Mouse (Mus musculus): ENCODE measurements around the gene Tmem156. TPM values are rescaled to one million over a fixed set of nuclear protein-coding genes. Genes with fewer than 3 reads are reported as not detected.

Gene Tmem156
- polyA plus RNA-seq, 1 experiment from 2014 or later: not detected

DNA sequence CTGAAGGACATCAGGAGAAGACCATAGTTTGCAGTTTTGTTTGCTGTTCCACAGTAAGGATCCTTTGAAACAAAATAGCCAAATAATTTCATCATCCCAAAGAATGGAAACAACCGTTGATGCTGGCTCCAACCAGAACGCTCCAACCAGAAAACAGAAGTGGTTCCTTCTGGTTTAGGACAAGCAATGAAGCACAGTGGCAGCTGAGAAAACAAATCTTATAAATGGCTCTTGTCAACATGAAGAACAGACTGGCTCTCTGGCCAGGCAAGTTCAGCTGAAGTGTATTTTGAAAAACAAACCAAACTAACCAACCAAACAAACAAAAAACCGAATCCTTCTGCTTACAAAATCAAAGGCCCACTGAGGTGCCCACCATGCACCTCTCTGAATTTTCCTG, 2.2 kb downstream of the Tmem156 start:
- Histone ChIP-seq H3K9me3 (ENCODE audit: control insufficient read depth, low read length) (no peaks in the 10 kb centered on the region), H3K27ac (ENCODE audit: low read depth, low read length) (no peak overlapping the region), H3K4me1 (ENCODE audit: control insufficient read depth, insufficient read depth, low read length) (no peaks in the 10 kb centered on the region), H3K4me3 (ENCODE audit: low read depth, low read length) (no peak overlapping the region), H3K27me3 (ENCODE audit: control insufficient read depth, insufficient read depth, low read length) (no peaks in the 10 kb centered on the region), H3K9ac (replicated peaks; ENCODE audit: low read depth, low read length) (no peak overlapping the region), H3K36me3 (ENCODE audit: control insufficient read depth, insufficient read depth, low read length) (no peaks in the 10 kb centered on the region), H3K4me2 (ENCODE audit: low read depth, low read length) (no peak overlapping the region)
- 83% methylated on average over 3 of the region's 3 CpGs for WGBS
- ATAC-seq (ENCODE audit: low read depth): no peak

DNA sequence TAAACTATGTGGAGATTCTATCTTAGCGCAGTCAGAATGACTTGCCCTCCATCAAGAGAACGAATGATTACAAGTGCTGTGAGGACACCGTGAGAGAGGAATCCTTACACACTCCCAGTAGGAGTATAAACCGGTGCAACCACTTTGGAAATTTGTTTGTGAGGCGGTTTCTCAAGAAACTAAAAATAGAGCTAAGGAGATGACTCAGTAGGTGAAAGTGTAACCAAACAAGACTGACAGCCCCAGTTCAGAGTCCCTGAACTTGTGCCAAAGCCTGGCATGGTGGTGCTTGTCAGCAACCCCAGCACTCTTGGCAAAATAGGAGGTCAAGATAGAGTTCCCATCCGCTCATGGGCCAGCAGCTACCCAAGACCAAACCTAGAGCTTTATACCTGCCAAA, 5.4 kb downstream of the Tmem156 start:
- Histone ChIP-seq H3K27me3 (ENCODE audit: control insufficient read depth, insufficient read depth, low read length) (no peaks in the 10 kb centered on the region), H3K9ac (replicated peaks; ENCODE audit: low read depth, low read length) (no peak overlapping the region), H3K4me2 (ENCODE audit: low read depth, low read length) (no peak overlapping the region), H3K4me1 (ENCODE audit: control insufficient read depth, insufficient read depth, low read length) (no peaks in the 10 kb centered on the region), H3K4me3 (ENCODE audit: low read depth, low read length) (no peak overlapping the region), H3K36me3 (ENCODE audit: control insufficient read depth, insufficient read depth, low read length) (no peaks in the 10 kb centered on the region), H3K9me3 (ENCODE audit: control insufficient read depth, low read length) (no peaks in the 10 kb centered on the region), H3K27ac (ENCODE audit: low read depth, low read length) (no peak overlapping the region)
- WGBS: 84% methylated on average over 6 of the region's 6 CpGs
- no peak for ATAC-seq (ENCODE audit: low read depth)

DNA sequence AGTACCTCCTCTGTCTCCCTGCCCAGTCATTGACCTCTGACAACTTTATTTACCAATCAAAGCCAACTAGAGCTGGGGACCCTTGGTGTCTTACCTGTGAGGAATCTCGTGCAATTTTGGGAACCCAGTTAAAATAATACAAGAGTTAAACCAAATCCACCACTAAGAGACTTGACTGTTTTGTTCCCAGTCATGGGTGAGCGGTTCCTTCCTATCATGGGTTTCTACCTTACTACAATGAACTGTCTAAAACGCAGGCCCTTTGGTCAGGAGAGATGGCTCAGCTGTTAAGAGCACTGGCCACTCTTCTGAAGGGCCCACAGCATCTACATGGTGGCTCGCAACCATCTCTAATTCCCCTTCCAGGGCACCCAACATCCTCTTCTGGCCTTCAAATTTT, 10.1 kb downstream of the Tmem156 start:
- Histone ChIP-seq H3K27ac (ENCODE audit: low read depth, low read length) (no peak overlapping the region), H3K9me3 (ENCODE audit: control insufficient read depth, low read length) (no peaks in the 10 kb centered on the region), H3K9ac (replicated peaks; ENCODE audit: low read depth, low read length) (no peak overlapping the region), H3K4me3 (ENCODE audit: low read depth, low read length) (no peak overlapping the region), H3K4me1 (ENCODE audit: control insufficient read depth, insufficient read depth, low read length) (no peaks in the 10 kb centered on the region), H3K27me3 (ENCODE audit: control insufficient read depth, insufficient read depth, low read length) (no peaks in the 10 kb centered on the region), H3K36me3 (ENCODE audit: control insufficient read depth, insufficient read depth, low read length) (no peaks in the 10 kb centered on the region), H3K4me2 (ENCODE audit: low read depth, low read length) (no peak overlapping the region)
- WGBS: 90% methylated on average over 4 of the region's 4 CpGs
- no peak for ATAC-seq (ENCODE audit: low read depth)

DNA sequence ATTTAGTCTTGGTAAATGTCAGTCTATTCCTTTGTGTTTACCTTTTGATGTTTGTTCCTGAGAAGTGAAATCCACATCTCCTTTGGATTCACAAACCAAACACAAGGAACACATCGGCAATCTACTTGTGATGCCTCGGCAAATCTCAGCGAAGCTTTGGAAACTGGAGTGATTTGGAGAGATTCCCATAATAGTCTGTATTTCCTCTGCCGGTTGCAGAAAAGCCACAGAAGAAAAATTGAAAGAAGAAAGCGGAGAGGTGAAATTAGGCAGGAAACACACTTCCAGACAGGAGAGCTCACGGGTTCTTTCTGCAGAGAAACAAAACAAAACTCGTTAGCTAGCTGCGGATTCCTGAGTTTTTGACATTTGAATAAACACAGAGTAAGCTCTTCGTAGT, 12.1 kb downstream of the Tmem156 start:
- no peak overlapping the region for H3K9ac ChIP-seq (replicated peaks; ENCODE audit: low read depth, low read length)
- H3K9me3 ChIP-seq (ENCODE audit: control insufficient read depth, low read length): no peaks in the 10 kb centered on the region
- 77% methylated on average over 9 of the region's 9 CpGs for WGBS
- H3K27me3 ChIP-seq (ENCODE audit: control insufficient read depth, insufficient read depth, low read length): no peaks in the 10 kb centered on the region
- no peak overlapping the region for H3K4me2 ChIP-seq (ENCODE audit: low read depth, low read length)
- no peaks in the 10 kb centered on the region for H3K36me3 ChIP-seq (ENCODE audit: control insufficient read depth, insufficient read depth, low read length)
- no peak for ATAC-seq (ENCODE audit: low read depth)
- H3K4me3 ChIP-seq (ENCODE audit: low read depth, low read length): no peak overlapping the region
- H3K4me1 ChIP-seq (ENCODE audit: control insufficient read depth, insufficient read depth, low read length): no peaks in the 10 kb centered on the region
- H3K27ac ChIP-seq (ENCODE audit: low read depth, low read length): no peak overlapping the region

DNA sequence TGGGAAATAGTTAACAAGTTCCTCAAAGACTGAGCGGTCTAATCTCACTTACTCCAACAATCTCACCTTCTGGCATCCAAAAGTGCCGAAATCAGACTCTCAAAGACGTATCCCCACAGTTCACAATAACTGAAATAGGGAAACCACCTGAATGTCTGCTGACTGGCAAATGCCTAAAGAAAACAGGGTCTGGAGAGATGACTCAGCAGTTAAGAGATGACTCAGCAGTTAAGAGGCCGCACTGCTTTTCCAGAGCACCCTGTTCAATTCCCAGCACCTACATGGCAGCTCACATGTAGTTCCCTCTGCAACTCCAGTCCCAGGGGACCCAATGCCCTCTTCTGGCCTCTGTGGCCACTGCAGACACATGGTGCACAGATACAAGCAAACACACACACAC, 13.9 kb downstream of the Tmem156 start:
- Histone ChIP-seq H3K4me3 (ENCODE audit: low read depth, low read length) (no peak overlapping the region), H3K27ac (ENCODE audit: low read depth, low read length) (no peak overlapping the region), H3K9me3 (ENCODE audit: control insufficient read depth, low read length) (no peaks in the 10 kb centered on the region), H3K27me3 (ENCODE audit: control insufficient read depth, insufficient read depth, low read length) (no peaks in the 10 kb centered on the region), H3K4me1 (ENCODE audit: control insufficient read depth, insufficient read depth, low read length) (no peaks in the 10 kb centered on the region), H3K36me3 (ENCODE audit: control insufficient read depth, insufficient read depth, low read length) (no peaks in the 10 kb centered on the region), H3K9ac (replicated peaks; ENCODE audit: low read depth, low read length) (no peak overlapping the region), H3K4me2 (ENCODE audit: low read depth, low read length) (no peak overlapping the region)
- ATAC-seq (ENCODE audit: low read depth): no peak
- WGBS: 98% methylated on average over 4 of the region's 4 CpGs

DNA sequence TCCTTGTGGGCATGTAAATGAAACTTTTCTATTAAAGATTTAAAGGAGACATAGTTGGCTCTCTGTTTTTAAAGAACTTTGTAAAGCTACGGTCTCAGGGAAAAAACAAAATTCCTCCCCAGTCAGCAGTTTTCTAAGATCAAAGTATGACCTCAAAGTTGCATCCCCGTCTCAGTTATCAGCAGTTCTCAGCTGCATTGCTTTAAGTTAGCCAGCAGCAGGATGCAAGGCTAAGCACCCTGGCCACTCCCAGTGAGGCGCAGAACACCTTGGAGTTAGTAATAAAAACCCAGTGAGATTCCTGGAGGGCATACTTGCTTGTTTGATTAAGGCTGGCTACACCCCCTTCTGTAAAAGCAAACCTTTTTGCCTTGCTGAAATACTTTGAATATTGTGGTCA, 15.2 kb downstream of the Tmem156 start:
- H3K4me2 ChIP-seq (ENCODE audit: low read depth, low read length): no peak overlapping the region
- WGBS: 50% methylated on average over 3 of the region's 3 CpGs
- no peak for ATAC-seq (ENCODE audit: low read depth)
- no peaks in the 10 kb centered on the region for H3K9me3 ChIP-seq (ENCODE audit: control insufficient read depth, low read length)
- H3K27me3 ChIP-seq (ENCODE audit: control insufficient read depth, insufficient read depth, low read length): no peaks in the 10 kb centered on the region
- no peak overlapping the region for H3K27ac ChIP-seq (ENCODE audit: low read depth, low read length)
- H3K4me1 ChIP-seq (ENCODE audit: control insufficient read depth, insufficient read depth, low read length): no peaks in the 10 kb centered on the region
- H3K9ac ChIP-seq (replicated peaks; ENCODE audit: low read depth, low read length): no peak overlapping the region
- no peak overlapping the region for H3K4me3 ChIP-seq (ENCODE audit: low read depth, low read length)
- no peaks in the 10 kb centered on the region for H3K36me3 ChIP-seq (ENCODE audit: control insufficient read depth, insufficient read depth, low read length)

DNA sequence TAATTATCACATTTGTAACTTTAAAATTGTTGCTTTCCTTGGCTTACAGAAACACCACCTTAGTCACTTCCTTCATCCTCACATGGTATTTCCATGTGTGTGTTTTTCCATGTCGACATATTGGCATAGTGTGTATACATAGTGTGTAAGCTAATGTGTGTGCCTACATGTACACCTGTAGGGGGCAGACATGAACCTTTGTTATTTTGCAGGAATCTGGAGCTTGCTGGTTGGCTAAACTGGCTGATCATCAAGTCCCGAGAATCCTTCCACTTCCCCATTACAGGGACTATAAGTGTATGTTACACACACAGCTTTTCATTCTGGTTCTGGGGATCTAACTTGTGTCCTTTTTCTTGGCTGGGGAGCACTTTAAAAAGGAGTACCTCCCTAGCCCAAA, 15.8 kb downstream of the Tmem156 start:
- Histone ChIP-seq H3K4me2 (ENCODE audit: low read depth, low read length) (no peak overlapping the region), H3K4me1 (ENCODE audit: control insufficient read depth, insufficient read depth, low read length) (no peaks in the 10 kb centered on the region), H3K4me3 (ENCODE audit: low read depth, low read length) (no peak overlapping the region), H3K9me3 (ENCODE audit: control insufficient read depth, low read length) (no peaks in the 10 kb centered on the region), H3K36me3 (ENCODE audit: control insufficient read depth, insufficient read depth, low read length) (no peaks in the 10 kb centered on the region), H3K27me3 (ENCODE audit: control insufficient read depth, insufficient read depth, low read length) (no peaks in the 10 kb centered on the region), H3K9ac (replicated peaks; ENCODE audit: low read depth, low read length) (no peak overlapping the region), H3K27ac (ENCODE audit: low read depth, low read length) (no peak overlapping the region)
- 77% methylated on average over 2 of the region's 2 CpGs for WGBS
- no peak for ATAC-seq (ENCODE audit: low read depth)

DNA sequence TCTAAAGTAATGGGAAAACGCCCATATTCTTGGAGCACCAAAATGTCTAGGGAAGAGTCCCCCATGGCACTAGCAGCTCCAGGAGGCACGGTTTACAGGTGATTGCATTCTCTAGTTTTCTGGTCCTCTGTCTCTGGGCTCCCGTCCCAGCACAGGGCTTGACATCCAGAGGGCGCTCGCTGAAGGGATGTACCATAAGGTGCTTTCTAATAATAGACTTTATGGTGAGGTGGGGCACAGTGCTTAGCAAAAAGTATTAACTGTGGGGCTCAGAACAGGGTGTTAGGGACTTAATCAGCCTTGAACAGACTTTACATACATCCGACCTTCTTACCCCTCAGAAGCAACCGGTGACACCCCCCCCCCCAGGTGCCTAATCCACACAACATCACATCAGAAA, 17.2 kb downstream of the Tmem156 start:
- H3K4me3 ChIP-seq (ENCODE audit: low read depth, low read length): no peak overlapping the region
- H3K9me3 ChIP-seq (ENCODE audit: control insufficient read depth, low read length): no peaks in the 10 kb centered on the region
- no peaks in the 10 kb centered on the region for H3K4me1 ChIP-seq (ENCODE audit: control insufficient read depth, insufficient read depth, low read length)
- no peak overlapping the region for H3K27ac ChIP-seq (ENCODE audit: low read depth, low read length)
- H3K36me3 ChIP-seq (ENCODE audit: control insufficient read depth, insufficient read depth, low read length): no peaks in the 10 kb centered on the region
- no peak overlapping the region for H3K4me2 ChIP-seq (ENCODE audit: low read depth, low read length)
- no peak for ATAC-seq (ENCODE audit: low read depth)
- WGBS: 61% methylated on average over 7 of the region's 7 CpGs
- H3K9ac ChIP-seq (replicated peaks; ENCODE audit: low read depth, low read length): no peak overlapping the region
- H3K27me3 ChIP-seq (ENCODE audit: control insufficient read depth, insufficient read depth, low read length): no peaks in the 10 kb centered on the region

DNA sequence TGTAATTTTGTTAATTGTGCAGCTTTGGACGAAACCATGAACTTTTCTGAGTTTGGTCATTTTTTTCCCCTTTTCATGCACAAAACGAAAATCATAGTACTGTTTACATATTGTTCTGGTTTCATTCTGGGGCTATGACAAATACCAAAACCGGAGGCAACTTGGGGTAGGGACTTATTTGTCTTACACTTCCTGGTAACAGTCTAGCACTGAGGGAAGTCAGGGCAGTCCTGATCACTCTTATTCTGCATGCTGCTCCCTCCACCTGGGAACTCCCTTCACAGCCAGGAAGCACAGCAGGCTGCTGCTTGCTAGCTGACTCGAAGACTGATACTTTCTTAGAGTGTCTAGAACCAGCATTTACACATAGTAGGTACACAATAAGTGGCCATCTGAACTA, 18.7 kb downstream of the Tmem156 start:
- Histone ChIP-seq H3K36me3 (ENCODE audit: control insufficient read depth, insufficient read depth, low read length) (no peaks in the 10 kb centered on the region), H3K9ac (replicated peaks; ENCODE audit: low read depth, low read length) (no peak overlapping the region), H3K27me3 (ENCODE audit: control insufficient read depth, insufficient read depth, low read length) (no peaks in the 10 kb centered on the region), H3K4me1 (ENCODE audit: control insufficient read depth, insufficient read depth, low read length) (no peaks in the 10 kb centered on the region), H3K9me3 (ENCODE audit: control insufficient read depth, low read length) (no peaks in the 10 kb centered on the region), H3K4me2 (ENCODE audit: low read depth, low read length) (no peak overlapping the region), H3K4me3 (ENCODE audit: low read depth, low read length) (no peak overlapping the region), H3K27ac (ENCODE audit: low read depth, low read length) (no peak overlapping the region)
- WGBS: 74% methylated on average over 4 of the region's 4 CpGs
- ATAC-seq (ENCODE audit: low read depth): no peak

DNA sequence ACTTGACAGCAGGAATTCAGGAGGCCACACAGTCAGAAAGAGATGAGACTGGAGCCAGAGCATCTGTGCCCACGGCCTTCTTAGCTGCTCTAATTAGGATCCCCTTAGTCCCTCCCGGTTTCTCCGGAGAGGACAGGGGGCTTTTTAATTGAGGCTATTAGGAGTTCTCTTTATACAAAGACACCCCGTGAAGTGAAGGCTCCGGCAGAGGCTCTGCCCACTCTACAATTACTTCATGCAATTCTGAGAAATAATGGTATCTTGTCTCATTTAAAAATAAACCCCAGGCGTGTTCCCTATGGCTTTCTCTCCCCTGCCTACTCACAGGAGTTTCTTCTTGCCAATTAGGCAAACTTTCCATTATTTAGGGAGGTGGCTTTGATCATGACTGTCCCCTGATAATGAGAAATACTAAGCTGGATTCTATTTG, 20.2 kb downstream of the Tmem156 start:
- Histone ChIP-seq H3K9ac (replicated peaks; ENCODE audit: low read depth, low read length) (no peak overlapping the region), H3K9me3 (ENCODE audit: control insufficient read depth, low read length) (no peaks in the 10 kb centered on the region), H3K27ac (ENCODE audit: low read depth, low read length) (no peak overlapping the region), H3K4me1 (ENCODE audit: control insufficient read depth, insufficient read depth, low read length) (no peaks in the 10 kb centered on the region), H3K27me3 (ENCODE audit: control insufficient read depth, insufficient read depth, low read length) (no peaks in the 10 kb centered on the region), H3K4me3 (ENCODE audit: low read depth, low read length) (no peak overlapping the region), H3K36me3 (ENCODE audit: control insufficient read depth, insufficient read depth, low read length) (no peaks in the 10 kb centered on the region), H3K4me2 (ENCODE audit: low read depth, low read length) (no peak overlapping the region)
- ATAC-seq (ENCODE audit: low read depth): 0 out of 2 replicates have a peak, but pooled peaks have one; percentile 13
- WGBS: 10% methylated on average over 6 of the region's 6 CpGs
